Mouse (Mus musculus) liver, embryonic 14.5 days (tissue): Measurements from ENCODE around the gene Cfap57.

ENCODE experiments used
- CTCF ChIP-seq: IDR thresholded peaks from 2 replicates; pipeline ENCODE4 v1.5.1; 2016; ENCODE audit warnings: antibody characterized with exemption, low read depth, control low read depth
- EP300 ChIP-seq: IDR thresholded peaks from 2 replicates; pipeline ENCODE4 v1.6.1; 2016; ENCODE audit warnings: antibody characterized with exemption, low read depth

DNA sequence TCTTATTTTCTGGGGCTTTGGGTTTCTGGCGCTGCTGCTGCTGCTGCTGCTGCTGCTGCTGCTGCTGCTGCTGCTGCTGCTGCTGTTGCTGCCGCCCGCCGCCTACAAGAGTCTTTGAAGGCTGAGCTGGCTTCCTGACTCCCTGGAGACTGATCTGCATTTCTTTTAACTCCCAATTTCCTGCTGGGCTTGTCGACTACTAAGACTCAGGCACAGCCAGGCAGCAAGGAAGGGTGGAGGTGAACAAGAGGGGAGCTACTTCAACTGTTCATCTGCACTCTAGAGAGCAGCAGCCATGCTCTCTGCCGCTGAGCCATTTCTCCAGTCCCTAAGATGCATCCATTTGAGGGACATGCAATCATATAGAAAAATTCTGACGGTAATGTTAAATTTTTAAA lies 30.8 kb downstream of the Cfap57 start:
- no peak for TF ChIP-seq CTCF
- no peak for TF ChIP-seq EP300
